Mouse (Mus musculus): ENCODE results near the gene Otud7b.

DNA sequence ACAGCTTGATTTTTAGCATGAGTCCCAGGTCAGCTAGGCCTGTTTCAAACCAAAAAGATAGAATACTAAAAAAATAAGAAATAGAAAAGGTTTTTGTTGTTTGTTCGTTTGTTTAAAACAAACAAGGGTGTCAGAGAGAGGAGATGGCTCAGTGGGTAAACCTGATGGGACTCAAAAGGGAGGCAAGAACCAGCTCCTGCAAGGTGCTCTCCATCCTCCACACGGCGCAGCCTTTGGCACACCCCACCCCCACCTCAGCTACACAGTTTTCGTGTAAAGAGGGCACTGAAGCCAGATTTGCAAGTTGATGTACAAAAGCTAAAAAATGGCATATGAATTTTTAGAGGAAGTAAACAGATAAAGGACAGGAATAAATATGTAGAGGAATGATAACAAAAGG is 48.3 kb upstream of the Otud7b start:
- TF ChIP-seq CTCF (IDR thresholded peaks at IDR 0.05; ENCODE audit: extremely low read depth, insufficient read length, insufficient replicate concordance, low read depth, low read length) (no peak), POLR2A (IDR thresholded peaks at IDR 0.05; ENCODE audit: low read depth, low read length) (no peak)
